33 mouse cellular contexts compared by ENCODE assay signal in the genomic region with DNA sequence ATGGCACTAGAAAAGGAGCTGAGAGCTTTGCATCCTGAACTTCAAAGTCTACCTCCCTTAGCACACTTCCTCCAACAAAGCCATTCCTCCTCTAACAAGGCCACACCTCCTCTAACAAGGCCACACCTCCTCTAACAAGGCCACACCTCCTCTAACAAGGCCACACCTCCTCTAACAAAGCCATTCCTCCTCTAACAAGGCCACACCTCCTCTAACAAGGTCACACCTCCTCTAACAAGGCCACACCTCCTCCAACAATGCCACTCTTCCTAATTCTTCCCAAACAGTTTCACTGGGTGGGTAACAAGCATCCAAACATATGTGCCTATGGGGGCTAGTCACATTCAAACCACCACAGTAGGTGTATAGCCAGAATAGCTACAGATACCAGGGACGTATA. TPM values are rescaled to one million over a fixed set of nuclear protein-coding genes. Genes with fewer than 3 reads are reported as not detected.
DNase-seq lines count a peak whose midpoint lies in the region.
"Had no signal": no experiment of that assay in that cellular context is flagged by ENCODE, and none has a peak within 500 bp of the region (broad histone marks: within the 10 kb centered on the region; RNA-seq: fewer than 3 reads in every experiment).

No protein-coding gene starts in this region.

- WGBS in heart, embryonic 10.5 days, result 79% methylated on average over 1 of the region's 1 CpGs

- H3K36me3 ChIP-seq in heart, embryonic 10.5 days, result no peaks in the 10 kb centered on the region
- H3K36me3 ChIP-seq: embryonic facial prominence, embryonic 13.5 days; embryonic facial prominence, embryonic 15.5 days; forebrain, embryonic 10.5 days; forebrain, embryonic 12.5 days had no signal

- H3K27ac ChIP-seq in heart, embryonic 10.5 days, result no peak overlapping the region
- H3K27ac ChIP-seq: embryonic facial prominence, embryonic 13.5 days; embryonic facial prominence, embryonic 15.5 days; forebrain, embryonic 10.5 days; forebrain, embryonic 12.5 days had no signal

- H3K9me3 ChIP-seq in heart, embryonic 10.5 days, result no peaks in the 10 kb centered on the region
- H3K9me3 ChIP-seq: embryonic facial prominence, embryonic 15.5 days; forebrain, embryonic 12.5 days had no signal

- DNase-seq in 416B (ENCODE audit: low read depth) (peak; percentile 7), A20 (ENCODE audit: low read depth, low spot score) (peak; percentile 20), ES-CJ7 (ENCODE audit: low read depth, low spot score) (peak; percentile 65), R1 (ENCODE audit: low read depth, low spot score) (peak; percentile 81)
- DNase-seq in heart, embryonic 10.5 days (ENCODE audit: low spot score), result no peak
- DNase-seq in adrenal gland, postnatal 25 days, result no peak
- DNase-seq in layer of hippocampus, adult 8-10 months (ENCODE audit: low spot score in 2 of 2), result no peak
- DNase-seq in urinary bladder, postnatal 25 days (ENCODE audit: low spot score), result no peak
- DNase-seq: adrenal gland, adult 8-10 months; adrenal gland, postnatal 14 days; cerebellum, adult 11 months; cerebellum, adult 18-20 months; cerebellum, adult 8-10 months; cerebellum, adult 9-11 months; cerebellum, postnatal 14 days; cerebellum, postnatal 36 days; embryo, embryonic 11 days had no signal

- H3K27me3 ChIP-seq in heart, embryonic 10.5 days (ENCODE audit: insufficient read depth, poor library complexity, severe bottlenecking), result no peaks in the 10 kb centered on the region
- H3K27me3 ChIP-seq: embryonic facial prominence, embryonic 13.5 days; embryonic facial prominence, embryonic 15.5 days; forebrain, embryonic 12.5 days had no signal

- no peaks in the 10 kb centered on the region for H3K4me1 ChIP-seq in heart, embryonic 10.5 days
- H3K4me1 ChIP-seq: embryonic facial prominence, embryonic 13.5 days; embryonic facial prominence, embryonic 15.5 days; forebrain, embryonic 12.5 days had no signal

- no peak overlapping the region for H3K4me3 ChIP-seq in heart, embryonic 10.5 days
- H3K4me3 ChIP-seq: embryonic facial prominence, embryonic 13.5 days; embryonic facial prominence, embryonic 15.5 days; erythroblast, embryonic 14.5 days; forebrain, embryonic 10.5 days; forebrain, embryonic 12.5 days had no signal

RNA-seq across cellular contexts. Expression of a gene that starts 7.8 kb away (rescaled TPM):
- polyA plus RNA-seq in heart, embryonic 10.5 days (2016; fragmentation: Nextera tagmentation; extraction: Ambion mirVana), result not detected in 2 replicates
- total RNA-seq in adrenal gland, postnatal 25 days (2021), result not detected in 2 replicates
- not detected for total RNA-seq in layer of hippocampus, adult 8-10 months (2022)
- total RNA-seq: adrenal gland, adult 18-20 months; adrenal gland, adult 8-10 months; adrenal gland, postnatal 14 days; adrenal gland, postnatal 4 days; common myeloid progenitor, adult 5-6 weeks had no signal
- polyA plus RNA-seq: activated CD4-positive, CD25-positive, alpha-beta regulatory T cell, adult 4 months; brain, embryonic 14.5 days; C2C12; embryonic facial prominence, embryonic 11.5 days; embryonic facial prominence, embryonic 13.5 days; embryonic facial prominence, embryonic 15.5 days; erythroblast, embryonic 14.5 days; forebrain, embryonic 10.5 days; forebrain, embryonic 12.5 days; forebrain, embryonic 14.5 days; forebrain, embryonic 16.5 days; Patski had no signal

RNA-seq across cellular contexts. Expression of a gene that starts 17.8 kb away (rescaled TPM):
- polyA plus RNA-seq in heart, embryonic 10.5 days (2016; fragmentation: Nextera tagmentation; extraction: Ambion mirVana), result 0.06 TPM in 1 of 2 replicates, not detected in the other
- total RNA-seq in adrenal gland, postnatal 25 days (2021), result not detected in 2 replicates
- 1 to 10 TPM in 1 of 4 experiments, under 1 TPM in 3; 0.31 to 1.7 (median 0.48) TPM for total RNA-seq in layer of hippocampus, adult 8-10 months (2022)
- total RNA-seq: adrenal gland, adult 18-20 months; adrenal gland, postnatal 14 days; adrenal gland, postnatal 4 days; common myeloid progenitor, adult 5-6 weeks had no signal
- polyA plus RNA-seq: brain, embryonic 14.5 days; C2C12; embryonic facial prominence, embryonic 11.5 days; embryonic facial prominence, embryonic 13.5 days; embryonic facial prominence, embryonic 15.5 days; erythroblast, embryonic 14.5 days; forebrain, embryonic 12.5 days; forebrain, embryonic 14.5 days; forebrain, embryonic 16.5 days; Patski had no signal

RNA-seq across cellular contexts. Expression of a gene that starts 23.2 kb away (rescaled TPM):
- 73.9 and 147 TPM in 2 replicates for polyA plus RNA-seq in heart, embryonic 10.5 days (2016; fragmentation: Nextera tagmentation; extraction: Ambion mirVana)
- 101 and 132 TPM in 2 replicates for total RNA-seq in adrenal gland, postnatal 25 days (2021)
- 1 to 10 TPM; 1.5 to 3.7 (median 2.8) TPM for total RNA-seq in layer of hippocampus, adult 8-10 months (2022)
- polyA plus RNA-seq: erythroblast, embryonic 14.5 days had no signal

RNA-seq across cellular contexts. Expression of a gene that starts 23.4 kb away (rescaled TPM):
- polyA plus RNA-seq in heart, embryonic 10.5 days (2016; fragmentation: Nextera tagmentation; extraction: Ambion mirVana), result 0.31 and 0.38 TPM in 2 replicates
- 0.91 TPM in 1 of 2 replicates, not detected in the other for total RNA-seq in adrenal gland, postnatal 25 days (2021)
- 1 to 10 TPM; 3.2 to 6.7 (median 3.9) TPM for total RNA-seq in layer of hippocampus, adult 8-10 months (2022)
- total RNA-seq: ES-E14 had no signal
- polyA plus RNA-seq: C2C12 had no signal

RNA-seq across cellular contexts. Expression of a gene that starts 25.6 kb away (rescaled TPM):
- polyA plus RNA-seq in heart, embryonic 10.5 days (2016; fragmentation: Nextera tagmentation; extraction: Ambion mirVana), result 1.3 and 1.4 TPM in 2 replicates
- 0.67 and 0.76 TPM in 2 replicates for total RNA-seq in adrenal gland, postnatal 25 days (2021)
- total RNA-seq in layer of hippocampus, adult 8-10 months (2022), result 1 to 10 TPM in 3 of 4 experiments, under 1 TPM in 1; 0.76 to 1.6 (median 1.2) TPM

Comparison
In these comparisons a context has a peak if more than half of its experiments do, and no peak if none do; other contexts are left out.
1. DNase-seq: peak in 416B (single experiment), A20 (single experiment), ES-CJ7 (single experiment) and R1 (single experiment); none in heart, embryonic 10.5 days (single experiment), adrenal gland, postnatal 25 days (single experiment), layer of hippocampus, adult 8-10 months (0 of 2) and urinary bladder, postnatal 25 days (single experiment).
2. RNA of a gene that starts 23.2 kb away (total RNA-seq): 101 to 132 TPM in adrenal gland, postnatal 25 days; 1.5 to 3.7 TPM in layer of hippocampus, adult 8-10 months; every median in the first group is over 10 times any median in the second.